Mouse (Mus musculus) retina, embryonic 14.5 days (tissue): ENCODE data around the gene Shroom3.

ENCODE experiments used
- DNase-seq: peaks from one replicate; pipeline ENCODE4 v3.0.0-alpha.2; 2015; ENCODE audit warnings: low spot score

Shroom3 gene

DNA sequence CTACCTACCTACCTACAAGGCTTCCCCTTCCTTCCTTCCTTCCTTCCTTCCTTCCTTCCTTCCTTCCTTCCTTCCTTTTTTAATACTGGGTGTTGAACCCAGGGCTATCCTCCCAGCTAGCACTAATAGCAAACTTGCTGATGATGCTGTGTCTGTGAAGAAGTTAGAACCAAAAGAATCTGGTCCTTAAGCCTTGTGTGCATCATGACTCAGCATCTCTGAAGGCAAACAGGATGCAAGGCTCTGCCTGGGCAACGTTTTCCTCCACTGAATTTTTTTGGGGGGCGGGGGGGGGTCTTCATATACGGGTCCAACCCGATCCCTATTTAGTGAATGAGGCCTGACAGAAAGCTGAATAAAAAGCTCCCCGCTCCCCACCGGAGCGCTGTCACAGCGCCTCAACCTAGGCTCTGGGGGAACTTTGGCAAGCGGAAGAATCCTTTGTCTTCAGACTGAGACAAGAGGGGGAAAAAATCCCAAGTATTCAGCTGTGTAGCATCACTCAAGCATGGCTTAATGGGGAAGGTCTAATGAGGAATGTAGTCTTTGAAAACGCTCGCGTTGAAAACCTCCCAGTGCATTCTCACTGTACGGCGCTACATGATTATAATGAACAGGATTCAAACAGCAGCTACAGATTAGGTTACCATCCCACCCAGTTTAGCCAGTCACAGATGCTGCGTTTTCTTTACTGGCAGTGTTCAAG is 15.0 kb downstream of the Shroom3 start:
- peak; percentile 92 for DNase-seq

DNA sequence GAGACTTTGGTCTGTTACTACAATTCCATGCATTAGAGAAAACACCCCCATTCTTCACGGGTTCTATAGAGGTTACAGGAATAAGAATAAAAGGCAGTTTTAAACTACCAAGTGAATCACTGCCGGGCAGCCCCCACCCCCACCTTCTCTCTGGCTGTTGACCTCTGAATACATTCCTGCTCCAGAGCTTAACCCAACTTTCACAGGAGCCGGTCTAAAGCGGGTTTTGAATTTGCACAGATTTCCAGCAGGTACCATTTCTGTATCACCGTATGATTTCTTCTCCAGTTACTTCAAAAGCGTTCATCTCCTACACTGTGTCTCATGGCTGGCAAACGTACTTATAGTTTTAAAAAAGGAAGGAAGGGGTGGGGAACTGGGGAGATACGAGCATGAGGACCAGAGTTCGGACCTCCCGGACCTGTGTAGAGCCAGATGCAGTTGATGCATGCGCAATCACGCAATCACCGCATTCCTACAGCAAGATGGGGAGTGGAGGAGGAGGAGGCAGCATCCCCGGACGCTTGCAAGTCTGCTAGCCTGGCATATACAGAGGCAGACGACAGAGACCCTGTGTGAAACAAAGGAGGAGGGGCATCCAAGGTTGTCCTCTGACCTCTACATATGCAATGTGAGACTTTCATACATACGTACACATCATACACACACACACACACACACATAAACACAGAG is 15.7 kb downstream of the Shroom3 start:
- DNase-seq = peak; percentile 60

DNA sequence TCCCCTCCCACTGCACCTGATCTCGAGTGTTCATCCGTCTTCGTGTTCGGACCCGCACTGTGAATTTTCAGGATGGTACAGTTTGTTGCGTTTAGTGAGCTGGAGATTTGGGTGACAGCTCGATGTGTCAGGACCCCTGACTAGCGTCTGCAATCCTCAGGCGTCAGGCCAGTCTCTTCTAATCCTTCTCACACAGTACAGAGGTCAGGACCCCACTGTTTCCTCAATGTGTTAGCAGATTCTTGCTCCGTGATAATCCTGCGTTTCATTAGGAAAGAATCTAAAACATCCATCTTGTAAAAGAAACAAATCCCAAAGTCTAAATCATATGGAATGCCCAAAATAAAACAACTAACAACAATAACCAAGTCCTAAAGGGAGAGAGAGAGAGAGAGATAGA is 18.5 kb downstream of the Shroom3 start:
- DNase-seq = no peak

DNA sequence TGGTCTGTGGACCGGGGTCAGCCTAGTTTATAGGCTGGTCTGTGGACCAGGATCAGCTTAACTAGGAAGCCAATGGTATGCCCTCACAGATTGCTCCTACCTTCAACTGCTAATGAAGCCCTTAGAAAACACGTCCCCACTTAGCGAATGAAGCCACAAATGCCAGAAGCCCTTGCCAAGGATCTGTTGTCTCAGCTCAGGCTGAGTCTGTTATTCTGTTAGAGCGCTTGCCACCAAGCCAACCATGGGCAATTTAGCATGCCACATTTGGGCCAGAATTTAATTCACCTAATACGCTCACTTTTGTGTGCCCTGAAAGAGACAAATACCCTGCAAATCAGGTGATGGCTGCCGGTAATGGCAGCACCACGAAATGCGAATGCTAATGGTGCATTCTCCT is 20.4 kb downstream of the Shroom3 start:
- no peak for DNase-seq

DNA sequence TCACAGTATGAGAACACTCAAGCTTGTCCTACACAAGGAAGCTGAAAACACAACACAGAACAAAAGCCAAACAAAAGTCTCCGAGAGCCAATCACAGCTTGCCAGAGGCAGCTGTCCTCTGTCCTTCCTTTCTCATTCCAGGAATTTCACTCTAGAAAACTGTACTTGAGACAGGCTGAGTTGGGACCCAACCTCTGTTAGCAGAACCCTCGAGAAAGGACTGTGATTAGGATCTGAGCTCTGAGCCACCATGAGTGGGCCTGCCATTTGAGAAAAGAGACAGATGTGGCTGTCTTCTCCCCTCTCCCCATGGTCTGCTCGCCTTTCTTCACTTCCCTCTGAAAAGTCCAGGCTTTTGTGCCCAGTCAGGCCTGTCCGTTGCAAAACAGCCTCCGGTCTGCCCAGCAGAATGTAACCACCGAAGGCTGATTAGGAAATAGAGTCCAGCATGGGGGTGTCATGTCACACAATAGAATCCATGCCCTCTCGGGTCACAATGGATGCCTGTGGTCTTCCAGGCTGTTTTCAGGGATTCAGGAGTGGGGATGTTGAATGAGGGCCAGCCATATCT is 24.8 kb downstream of the Shroom3 start:
- DNase-seq = no peak

DNA sequence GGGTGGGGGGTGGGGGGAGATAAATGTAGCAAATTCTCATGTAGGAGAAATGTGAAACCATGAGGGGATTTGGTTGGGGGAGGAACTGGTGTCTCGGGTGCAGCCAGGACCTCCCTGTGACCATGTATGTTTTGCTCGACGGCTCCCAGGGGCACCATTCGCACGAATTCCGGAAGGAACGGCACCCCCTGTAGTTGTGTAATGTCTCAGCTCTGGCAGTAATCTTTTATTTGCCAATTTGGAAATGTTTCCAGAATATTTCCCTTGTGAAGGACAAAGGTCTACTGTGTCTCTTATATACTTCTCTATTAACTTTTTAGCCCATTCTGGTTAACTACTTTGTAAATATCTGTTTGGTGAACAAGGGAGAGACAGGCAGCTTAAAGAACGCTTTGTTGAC is 27.5 kb downstream of the Shroom3 start:
- DNase-seq = no peak

DNA sequence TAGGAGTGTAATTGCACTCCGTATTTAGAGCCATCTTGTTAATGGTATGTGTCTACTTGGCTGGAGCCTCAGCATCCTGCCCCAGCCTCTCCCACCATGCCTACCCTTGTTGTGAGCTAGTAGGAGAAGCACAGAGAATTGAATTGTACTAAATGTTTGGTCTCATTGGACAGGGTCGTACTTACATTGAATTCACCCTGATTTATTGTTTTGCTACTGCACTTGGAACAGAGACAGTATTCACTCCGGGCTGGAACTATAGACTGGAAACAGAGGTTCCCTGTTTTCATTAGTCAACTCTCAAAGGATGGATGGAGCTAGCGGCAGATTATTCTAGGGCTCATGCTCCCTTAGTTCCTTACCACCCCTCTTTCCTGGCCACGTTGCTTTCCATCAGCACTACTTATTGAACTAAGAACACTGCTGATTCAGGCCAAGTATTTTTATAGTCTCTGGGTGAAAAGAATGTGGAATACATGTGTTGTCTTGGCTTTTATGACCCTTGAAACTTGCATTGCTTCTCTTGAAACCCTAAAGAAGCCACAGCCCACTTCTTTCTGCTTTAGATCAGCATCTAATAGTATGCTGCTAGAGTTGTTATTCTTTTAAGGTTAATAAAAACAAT is 28.5 kb downstream of the Shroom3 start:
- DNase-seq = no peak

DNA sequence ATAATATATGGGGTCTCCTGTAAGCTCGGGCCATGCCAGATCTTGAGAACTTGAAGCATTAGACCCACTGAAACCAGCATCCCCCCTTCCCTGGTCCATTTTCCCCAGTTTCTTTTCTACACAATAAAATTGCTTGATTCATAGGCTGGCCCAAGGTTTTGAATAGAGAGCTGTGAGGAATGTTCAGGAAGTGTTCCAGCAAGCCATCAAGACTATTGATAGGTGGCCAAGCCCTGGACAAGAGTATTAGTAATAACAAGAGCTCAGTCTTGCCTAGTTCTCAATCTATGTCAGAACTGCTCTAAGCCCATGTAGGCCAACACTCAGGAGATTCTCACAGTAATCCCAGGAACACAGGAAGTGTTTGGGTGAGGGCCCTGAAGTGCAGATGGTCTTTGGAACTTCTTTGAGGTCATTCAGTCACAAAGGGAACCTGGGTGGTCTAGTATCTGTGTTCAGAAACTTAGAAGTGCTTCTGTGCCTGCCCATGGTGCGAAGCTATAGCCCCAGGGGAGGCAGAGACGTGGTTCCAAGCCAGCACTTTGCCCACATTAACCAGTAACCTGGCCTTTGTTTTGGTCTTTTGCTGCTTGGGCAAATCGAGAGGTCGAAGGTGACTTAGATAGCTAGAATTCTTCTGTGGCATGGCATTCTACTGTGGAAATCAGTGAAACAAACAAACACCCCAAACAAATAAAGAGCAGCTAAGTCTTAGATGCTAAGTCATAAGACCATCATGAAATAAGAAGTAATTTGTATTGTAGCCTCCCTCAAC is 29.6 kb downstream of the Shroom3 start:
- DNase-seq = no peak

DNA sequence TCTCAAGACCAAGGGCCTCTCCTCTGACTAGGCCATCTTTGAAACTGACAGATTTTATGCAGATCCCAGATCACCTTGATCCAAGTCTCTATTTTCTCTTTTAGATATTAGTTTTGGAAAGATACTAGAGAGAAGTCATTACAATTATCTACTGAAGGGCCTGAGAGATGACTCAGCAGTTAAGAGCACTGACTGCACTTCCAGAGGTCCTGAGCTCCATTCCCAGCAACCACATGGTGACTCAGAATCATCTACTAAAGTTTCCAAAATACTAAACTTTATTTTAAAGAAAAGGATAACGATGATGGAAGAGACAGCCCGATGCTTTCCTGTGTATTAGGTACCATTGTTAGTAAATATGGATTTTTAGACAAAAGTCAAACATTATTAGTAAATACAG is 31.7 kb downstream of the Shroom3 start:
- no peak for DNase-seq

DNA sequence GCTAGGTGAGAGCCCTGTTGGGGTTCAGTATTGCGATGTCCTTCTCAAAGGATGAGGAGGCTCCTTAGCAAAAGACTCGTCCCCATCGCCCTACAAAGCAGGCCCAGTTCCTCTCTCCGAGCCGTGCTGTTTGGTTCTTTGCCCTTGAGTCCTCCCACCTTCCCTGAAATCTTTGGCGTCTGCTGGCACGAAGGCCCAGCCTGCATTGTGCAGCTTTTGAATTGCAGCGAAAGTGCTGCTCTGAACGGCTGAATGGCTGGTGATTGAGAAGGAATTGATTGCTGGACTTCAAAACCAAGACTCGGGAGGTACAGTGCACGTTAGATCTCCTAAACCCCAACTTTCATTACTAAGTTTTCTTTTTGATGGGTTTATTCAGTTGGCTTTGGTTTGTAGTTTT is 32.1 kb downstream of the Shroom3 start:
- DNase-seq = no peak

DNA sequence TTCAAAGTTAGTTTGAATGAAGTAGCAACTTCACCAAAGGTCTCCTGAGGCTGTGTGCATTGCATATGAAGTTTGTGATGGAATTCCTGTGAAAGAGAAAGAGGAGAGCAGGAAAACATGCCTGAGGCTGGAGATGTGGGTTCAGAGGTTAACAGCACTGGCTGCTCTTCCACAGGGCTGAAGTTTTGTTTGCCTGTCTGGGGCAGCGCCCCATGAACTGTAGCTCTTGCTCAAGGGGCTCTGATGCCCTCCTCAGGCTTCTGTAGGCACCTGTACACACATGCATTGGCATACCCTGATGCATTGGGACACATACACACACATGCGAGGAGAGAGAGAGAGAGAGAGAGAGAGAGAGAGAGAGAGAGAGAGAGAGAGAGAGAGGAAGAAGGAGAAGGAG is 32.7 kb downstream of the Shroom3 start:
- DNase-seq = peak; percentile 40

DNA sequence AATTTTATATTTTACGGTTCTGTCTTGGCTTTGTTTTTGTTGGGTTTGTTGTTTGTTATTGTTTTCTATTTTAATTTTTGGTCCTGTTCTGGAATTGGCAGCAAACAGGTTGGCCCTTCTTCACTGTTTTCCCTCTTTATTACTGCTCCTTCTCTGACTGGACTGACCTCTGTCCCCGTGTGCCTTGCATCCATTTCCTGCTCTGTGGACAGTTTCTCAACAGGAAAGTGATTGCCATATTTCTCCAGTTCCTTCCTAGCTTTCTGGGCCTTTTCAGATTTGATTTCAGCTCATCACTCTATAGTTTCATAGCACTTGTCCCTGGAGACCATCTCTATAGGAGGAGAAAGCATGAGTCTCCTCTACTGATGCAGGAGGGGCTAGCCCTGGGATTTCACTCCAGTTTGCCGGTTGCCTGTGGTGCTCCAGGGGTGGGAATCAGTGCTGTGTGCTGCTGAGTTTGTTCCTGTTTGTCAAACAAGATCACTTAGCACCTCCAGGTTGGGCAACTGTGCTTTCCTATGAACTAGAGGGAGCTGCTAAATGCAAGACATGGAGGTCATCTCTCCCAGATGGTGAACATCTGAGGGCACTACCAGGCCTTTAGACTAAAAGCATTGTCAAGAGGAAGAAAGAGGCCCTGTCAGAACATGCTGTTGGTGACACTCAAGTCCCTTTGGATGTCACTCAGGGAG is 34.6 kb downstream of the Shroom3 start:
- DNase-seq = no peak

DNA sequence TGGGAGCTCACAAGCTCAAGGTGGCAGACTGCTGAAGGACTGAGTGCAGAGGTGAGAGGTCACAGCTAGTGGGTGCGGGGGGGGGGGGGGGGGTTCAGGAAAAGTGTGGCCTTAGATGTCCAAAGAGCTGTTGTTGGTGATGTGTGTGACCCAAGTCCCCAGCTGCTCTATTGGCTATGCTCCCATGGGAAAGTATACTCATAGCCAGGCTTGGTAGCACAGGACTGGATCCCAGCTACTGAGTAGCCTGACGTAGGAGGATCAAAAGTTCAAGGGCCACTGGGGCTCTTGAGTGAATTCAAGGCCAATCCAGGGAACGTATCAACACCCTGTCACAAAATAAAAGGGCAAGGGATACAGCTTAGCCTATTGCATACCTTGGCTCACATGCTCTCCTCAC is 35.6 kb downstream of the Shroom3 start:
- DNase-seq = no peak

DNA sequence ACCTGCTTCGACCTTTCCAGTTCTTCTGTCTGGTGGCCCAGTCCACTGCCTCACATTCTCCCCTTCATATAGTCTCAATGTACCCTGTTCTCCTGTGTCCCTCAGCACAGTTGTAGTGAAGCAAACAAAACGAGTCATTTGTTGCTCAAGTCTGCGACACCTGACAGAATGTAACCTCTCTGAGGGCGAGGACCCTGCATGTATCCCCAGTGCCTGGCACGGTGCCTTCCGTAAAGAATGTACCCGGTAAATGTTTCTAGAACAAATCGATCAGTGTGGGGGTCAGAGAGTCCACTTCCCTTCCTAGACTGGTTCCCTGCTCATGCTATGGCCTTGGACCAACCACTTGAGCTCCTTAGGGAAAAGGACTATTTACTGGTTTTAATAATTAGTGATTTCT is 38.4 kb downstream of the Shroom3 start:
- no peak for DNase-seq

DNA sequence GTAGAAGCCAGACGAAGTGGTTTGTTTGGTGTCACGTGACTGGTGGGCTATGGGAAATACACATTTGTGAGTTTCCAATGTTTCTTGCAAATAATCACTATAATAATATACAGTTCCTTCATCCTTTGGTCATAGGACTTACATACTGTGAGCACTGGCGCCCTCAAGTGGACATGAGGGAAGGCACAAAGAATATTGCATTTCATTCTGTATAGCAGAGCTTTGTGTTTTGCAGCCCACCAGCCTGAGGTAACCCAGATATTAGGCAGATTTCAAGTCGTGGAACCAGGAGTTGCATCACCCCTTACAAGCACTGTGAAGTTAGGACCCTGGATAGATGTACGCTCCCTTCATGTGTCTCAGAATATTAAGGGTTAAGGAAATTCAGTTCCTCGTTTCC is 42.7 kb downstream of the Shroom3 start:
- peak; percentile 92 for DNase-seq

DNA sequence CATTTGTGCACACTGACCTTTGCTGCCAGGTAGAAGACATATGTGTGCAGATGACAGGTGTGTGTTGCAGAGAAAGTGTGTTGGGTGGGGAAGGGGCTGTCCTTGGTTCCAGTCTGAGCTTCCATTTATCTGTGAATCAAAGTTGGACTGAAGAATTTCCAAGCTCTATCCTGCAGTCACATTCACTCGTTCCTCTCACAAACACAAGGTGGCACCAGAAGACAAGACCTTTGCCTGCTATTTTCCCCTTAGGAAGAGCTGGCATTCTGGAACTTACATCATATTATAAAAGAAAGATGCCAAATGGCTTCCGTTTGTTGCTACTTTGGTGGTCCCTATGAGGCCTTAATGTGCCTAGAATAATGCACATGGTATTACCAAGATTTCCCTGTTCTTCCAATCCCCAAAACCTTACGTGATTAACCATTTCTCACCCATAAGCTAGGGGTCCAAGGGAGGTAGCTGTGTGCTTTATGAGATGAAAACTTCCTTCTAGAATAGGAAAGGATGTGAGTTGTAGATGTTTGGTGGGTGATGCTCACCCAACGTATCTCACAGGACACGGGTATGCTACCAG is 45.1 kb downstream of the Shroom3 start:
- peak; percentile 83 for DNase-seq

DNA sequence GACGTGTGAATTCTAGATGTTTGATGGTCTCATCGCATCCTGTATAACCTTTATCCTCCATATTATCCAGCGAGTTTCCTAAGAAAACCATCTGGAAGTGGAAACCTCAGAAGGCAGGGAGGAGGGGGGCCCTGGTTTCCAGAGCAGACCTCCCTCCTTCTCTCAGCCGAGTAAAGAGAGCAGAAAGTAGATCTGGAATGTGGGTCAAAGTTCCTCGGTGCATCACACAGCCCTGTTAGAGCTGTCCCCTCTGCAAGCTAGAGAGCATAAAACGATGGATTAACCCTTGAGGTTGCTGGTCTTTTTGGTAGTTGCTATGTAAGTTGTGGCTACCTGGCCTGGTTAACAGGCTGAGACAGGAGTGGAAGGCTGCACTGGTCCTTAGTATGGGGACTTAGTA is 46.0 kb downstream of the Shroom3 start:
- no peak for DNase-seq

DNA sequence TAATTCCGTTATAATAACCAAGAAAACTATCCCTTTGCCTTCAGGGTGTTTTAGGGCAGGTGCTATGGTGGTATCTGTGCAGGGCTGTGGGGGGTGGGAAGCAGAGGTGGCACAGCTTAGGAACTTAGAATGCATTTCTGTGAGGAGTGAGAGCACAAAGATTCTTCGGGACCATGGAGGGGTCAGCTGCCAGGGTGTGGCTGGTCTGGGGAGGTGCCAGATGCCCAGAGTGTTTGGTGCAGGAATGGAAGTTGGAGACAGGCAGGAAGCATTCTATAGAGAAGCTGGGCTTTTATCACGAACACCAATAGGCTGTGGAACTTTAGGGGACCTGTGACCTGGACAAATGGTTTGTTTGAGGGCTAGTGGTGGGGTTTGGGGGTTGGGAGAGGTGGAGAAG is 58.6 kb downstream of the Shroom3 start:
- DNase-seq = no peak

DNA sequence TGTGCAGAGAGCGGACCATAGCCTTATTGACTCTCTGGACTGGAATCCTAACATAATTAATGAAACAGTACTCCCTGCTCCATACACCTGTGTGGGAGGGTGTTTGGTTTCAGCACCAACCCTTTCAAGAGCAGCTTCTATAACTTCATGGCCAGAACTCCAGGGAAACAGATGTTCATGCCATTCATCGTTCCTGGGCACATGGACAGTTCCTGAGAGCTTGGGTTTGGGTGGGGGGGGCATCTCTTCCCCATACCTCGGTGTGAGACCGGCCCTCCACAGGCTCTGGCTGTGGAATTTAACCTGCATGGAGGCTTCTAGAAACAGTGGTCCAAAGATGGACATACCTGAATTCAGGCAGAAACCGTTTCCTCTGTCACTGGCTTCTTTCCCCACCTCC is 59.5 kb downstream of the Shroom3 start:
- no peak for DNase-seq

DNA sequence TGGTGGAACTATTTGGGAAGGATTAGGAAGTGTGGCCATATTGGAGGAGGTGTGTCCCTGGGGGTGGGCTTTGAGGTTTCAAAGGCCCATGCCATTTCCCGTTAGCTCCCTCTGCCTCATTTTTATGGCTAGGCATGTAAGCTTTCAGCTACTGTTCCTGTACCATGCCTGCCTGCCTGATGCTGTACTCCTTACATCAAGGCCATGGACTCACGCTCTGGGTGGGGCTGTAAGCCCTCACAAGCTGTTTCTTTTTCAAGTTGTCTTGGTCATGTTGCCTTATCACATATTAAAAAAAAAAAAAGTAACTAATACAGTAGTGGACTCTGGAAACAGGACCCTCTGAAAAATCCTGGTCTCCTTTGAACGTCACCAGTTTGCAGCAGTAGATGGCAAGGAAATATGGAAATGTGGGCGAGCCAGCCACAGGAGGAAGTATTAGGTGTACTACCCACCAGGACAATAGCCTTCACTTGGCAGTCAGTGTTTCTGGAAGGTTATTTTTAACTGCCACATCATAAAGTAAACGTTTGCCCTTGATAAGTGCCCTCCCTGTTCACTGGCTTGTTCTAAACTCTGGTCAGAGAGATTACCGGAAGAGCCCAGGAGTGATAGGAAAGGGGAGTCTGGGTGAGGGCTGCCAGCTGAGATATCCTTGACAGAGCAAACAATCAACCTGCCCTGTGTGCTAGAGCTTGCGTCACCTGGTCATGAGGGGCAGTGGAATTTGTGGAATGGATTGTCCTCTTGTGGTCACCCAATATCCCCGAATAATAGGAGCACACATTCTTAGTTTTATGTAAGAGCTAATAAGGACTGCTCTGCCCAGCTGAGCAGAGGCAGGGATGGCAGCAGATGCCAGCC is 62.4 kb downstream of the Shroom3 start:
- no peak for DNase-seq
